Mouse (Mus musculus) R1 (cell line): Measurements from ENCODE around the gene 2310061I04Rik.
A peak's percentile ranks its signal among the peaks of the same experiment; 100 is the strongest.

Experiments
- DNase-seq: peaks from one replicate; pipeline ENCODE4 v3.0.0-alpha.2; 2018; ENCODE audit warnings: low read depth, low spot score

The 2310061I04Rik gene

DNA sequence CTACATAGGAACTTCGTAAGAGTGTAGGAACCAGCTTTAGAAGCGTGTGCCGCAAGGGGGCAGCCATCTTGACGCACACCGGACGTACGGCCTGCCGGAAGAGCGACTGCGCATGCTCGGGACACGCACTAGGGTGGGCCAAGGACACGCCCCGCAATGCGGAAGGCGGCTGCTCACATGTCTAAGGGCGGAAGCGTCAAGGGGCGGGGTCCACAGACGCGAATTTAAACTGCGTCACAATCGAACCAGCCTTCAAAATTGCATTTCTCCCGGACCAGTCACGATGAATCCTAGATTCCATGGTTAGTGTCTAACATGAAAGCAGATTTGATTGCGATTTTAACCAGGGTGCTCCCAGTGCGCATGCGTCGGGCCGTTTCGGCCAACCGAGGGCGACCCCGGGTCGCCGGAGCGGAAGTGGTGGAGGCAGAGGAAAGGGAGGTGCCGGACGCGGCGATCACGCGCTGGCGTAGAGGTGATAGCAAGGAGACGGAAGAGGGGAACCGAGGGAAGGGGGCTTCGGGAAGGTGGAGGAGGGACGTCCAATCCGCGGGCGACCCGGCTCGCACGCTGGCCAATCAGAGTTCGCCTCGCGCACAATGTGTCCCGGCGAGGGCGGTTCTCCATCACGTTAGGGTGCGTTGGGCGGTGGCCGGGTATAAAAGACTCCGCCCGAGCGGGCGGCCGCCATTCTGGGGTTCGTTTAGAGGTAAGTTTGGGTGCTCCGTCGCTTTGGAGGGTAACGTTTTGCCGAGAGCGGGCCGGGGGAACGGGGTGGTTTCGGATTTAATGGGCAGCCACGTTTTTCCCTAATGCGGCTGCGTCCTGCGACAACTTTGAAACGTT is 19.3 kb upstream of the 2310061I04Rik start, which contains the start of the genes Mrps18b and Ppp1r10:
Gene Mrps18b (minus strand): TSS at position 93 of the 846 bp plus-strand sequence.
Gene Ppp1r10 (plus strand): TSS at position 138 of the 846 bp plus-strand sequence.
- peak; percentile 99 for DNase-seq

DNA sequence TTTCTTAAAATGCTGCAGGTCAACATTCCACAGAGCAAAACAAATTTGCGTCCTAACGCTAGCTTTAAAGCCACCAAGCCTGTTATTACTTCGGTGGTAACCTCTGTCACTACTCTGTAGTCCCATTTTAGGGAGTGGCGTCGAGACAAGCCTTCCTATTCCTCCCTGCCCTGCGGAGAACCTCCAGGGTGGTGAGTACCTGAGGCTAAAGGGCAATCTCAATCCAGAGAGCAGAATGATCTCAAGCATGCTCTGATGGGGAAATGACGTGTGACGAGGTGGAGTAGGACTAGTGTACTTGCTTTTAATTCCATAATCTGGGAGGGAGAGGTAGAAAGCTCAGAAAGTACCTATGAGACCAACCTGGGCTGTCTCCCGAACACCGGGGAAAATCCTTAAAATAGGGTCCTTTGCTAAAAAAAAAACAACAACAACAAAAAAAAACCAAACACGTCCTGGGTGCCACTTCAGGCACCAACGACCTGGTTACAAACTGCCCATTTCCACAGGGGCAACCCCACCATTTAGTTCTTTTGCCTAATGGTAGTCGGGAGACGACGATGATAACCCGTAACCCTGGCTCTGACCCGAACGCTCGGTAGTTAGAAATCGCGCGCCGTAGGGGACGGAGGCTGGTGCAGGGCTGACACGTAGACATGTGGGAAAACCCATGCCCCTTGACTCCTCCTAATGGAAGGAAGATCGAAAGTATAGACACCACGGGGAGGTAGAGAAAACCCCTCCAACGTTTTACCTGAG is 18.5 kb upstream of the 2310061I04Rik start:
- DNase-seq = peak; percentile 71

DNA sequence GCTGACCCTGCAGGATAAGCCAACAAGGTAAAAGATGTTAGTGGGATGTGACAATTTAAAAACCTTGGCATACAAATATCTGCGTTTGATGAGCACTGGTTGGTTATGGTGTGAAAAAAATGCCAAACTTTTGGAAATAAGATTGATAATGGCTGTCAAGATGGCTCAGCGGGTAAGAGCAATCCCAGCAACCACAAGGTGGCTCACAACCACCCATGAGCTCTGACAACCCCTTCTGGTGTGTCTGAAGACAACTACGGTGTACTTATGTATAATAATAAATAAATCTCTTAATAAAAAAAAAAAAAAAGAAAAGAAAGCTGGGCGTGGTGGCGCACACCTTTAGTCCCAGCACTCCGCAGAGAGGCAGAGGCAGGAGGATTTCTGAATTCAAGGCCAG is 17.7 kb upstream of the 2310061I04Rik start:
- no peak for DNase-seq

DNA sequence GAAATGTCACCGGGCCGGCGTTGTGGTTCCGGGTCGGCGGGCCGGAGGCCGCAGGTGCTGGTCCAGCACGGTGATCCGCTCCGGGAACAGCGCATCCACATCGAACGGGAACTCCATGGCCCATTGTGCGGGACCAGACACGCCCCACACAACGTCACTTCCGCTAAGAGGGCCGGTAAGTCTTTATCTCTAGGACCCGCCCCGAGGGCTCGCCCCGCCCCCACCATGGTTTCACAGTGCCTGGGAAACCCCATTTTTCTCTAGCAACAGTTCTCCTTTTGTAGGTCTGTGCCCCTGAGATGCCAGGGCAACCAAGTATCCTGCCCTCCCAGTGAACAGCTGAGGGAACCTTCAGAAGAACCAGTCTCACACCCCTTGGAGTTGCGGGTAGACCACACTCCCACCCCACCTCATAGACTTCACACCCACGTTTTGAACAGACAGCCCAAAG is 12.7 kb upstream of the 2310061I04Rik start, which contains the start of gene Atat1:
Gene Atat1 (minus strand): TSS at position 157 of the 451 bp plus-strand sequence.
- peak; percentile 96 for DNase-seq

DNA sequence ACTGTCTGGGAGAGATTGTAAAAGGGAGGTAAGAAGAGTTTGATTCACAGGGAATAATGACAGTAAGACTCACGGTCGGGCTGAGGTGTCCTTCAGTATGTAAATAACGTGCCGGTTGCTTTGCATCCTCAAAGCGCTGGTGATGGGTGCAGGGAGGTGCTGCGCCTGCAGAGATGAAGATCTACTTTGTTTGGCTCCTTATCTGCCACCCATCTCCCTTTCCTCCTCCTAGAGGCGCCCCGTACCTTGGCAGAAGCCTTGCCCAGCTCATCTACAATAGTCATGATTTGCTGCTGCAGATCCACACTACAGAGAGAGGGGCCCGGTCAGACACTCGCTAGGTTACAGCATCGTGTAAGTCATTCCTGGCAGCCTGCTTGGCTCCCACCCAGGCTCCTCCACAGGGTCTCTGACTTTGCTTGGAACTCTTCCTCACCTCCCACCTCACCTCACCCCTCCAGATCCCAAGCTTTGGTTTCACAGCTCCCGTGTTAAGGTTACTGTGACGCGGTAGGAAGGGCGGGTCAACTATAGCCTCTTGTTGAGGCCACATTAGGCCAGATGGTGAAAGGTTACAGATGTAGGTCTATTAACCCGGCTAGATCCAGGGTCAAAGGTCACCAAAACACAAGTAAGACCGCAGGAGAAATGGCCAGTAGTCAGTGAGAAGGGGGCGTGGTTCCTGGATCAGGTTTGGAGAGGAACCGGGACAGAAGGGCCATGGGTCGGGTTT is 12.1 kb upstream of the 2310061I04Rik start:
- DNase-seq = no peak

DNA sequence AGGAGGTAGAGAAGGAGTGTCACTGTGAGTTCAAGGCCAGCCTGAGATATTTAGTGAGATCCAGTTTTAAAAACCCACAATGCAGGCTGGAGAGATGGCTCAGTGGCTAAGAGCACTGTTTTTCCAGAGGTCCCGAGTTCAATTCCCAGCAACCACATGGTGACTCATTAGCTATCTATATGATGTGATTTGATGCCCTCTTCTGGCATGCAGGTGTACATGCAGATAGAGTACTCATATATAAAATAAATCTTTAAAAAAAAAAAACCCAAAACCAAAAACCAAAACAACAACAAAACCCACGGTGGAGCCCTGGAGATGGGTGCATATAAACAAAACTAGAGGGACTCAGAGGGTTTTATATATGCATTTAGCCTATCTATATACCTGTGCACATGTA is 10.4 kb upstream of the 2310061I04Rik start:
- DNase-seq = no peak

DNA sequence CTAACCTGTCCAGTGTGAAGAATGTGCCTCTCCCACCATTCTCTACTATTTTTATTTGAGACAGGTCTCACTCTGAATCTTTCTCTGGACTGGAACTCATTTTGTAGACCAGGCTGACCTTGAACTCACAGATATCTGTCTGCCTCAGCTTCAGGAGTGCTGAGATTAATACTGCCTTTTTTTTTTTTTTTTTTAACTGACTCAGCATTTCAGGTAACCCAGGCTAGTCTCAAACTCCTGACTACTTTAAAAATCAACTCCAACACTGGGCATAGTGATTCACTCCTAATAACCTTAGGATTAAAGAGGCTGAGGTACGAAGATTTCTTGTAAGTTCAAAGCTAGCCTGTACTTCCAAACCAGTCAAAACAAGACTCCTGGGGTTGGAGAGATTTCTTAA is 8.4 kb upstream of the 2310061I04Rik start:
- no peak for DNase-seq

DNA sequence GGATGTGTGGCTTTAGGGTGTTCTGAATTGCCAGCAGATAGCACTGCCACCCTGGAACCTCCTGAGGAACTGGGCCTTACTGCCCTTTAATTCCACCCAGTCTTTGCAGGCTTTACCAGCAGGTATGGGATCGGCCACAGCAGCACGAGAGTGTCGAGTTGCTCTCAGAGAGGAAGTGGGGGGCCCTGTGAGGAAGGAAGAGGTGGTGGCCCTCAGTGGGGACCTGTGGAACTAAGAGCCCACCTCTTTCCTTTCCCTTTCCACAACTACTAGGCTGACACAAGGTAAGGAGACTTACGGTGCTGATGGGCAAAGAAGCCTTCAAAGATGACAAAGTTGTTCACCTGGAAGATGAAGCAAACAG is 6.7 kb upstream of the 2310061I04Rik start:
- no peak for DNase-seq

DNA sequence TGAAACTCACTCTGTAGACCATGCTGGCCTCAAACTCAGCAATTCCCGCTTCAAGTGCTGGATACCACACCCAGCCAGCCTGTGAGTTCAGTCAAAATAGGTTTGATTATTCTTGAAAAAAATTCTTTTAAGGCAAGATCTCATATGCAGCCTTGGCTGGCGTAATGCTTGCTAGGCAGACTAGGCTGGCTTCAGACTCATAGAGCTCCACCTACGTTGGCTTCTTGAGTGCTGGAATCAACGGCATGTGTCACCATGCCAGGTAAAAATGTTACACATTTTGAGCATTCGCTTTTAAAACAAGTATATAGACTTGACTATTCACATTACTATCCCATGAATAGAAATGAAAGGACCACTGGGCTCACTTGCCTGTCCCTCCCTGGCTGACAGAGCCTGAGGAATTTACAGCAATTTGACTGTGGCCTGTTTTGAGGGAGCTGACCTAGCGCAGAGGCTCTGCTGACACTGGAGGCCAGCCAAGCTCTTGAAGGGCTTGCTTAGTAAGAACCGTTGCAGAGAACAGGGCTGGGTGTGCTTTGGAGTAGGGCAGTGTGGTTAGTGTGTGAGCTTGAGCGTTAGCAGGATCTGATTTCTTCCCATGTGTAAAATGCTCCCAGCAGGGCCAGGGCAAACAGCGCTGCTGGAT is 6.2 kb upstream of the 2310061I04Rik start:
- DNase-seq = no peak

DNA sequence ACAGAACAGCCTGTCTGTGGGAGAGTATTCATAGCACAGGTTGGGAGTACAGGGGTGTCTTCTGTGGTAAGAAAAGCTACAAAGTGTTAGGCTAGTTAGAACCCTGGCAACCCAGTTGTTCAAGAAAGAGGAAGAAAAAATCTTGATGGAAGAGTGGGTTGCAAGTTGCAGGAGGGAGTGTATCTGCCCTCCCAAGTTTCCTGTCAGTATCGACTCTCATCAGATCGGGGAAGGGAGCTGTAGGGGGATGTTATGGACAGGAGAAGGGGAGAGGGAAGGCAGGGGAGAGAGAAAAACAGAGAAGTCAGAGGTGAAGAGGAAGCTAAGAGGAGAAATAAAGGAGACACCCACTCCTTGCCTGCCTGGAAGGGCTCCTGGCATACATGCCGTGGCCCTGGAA is 3.4 kb upstream of the 2310061I04Rik start:
- no peak for DNase-seq

DNA sequence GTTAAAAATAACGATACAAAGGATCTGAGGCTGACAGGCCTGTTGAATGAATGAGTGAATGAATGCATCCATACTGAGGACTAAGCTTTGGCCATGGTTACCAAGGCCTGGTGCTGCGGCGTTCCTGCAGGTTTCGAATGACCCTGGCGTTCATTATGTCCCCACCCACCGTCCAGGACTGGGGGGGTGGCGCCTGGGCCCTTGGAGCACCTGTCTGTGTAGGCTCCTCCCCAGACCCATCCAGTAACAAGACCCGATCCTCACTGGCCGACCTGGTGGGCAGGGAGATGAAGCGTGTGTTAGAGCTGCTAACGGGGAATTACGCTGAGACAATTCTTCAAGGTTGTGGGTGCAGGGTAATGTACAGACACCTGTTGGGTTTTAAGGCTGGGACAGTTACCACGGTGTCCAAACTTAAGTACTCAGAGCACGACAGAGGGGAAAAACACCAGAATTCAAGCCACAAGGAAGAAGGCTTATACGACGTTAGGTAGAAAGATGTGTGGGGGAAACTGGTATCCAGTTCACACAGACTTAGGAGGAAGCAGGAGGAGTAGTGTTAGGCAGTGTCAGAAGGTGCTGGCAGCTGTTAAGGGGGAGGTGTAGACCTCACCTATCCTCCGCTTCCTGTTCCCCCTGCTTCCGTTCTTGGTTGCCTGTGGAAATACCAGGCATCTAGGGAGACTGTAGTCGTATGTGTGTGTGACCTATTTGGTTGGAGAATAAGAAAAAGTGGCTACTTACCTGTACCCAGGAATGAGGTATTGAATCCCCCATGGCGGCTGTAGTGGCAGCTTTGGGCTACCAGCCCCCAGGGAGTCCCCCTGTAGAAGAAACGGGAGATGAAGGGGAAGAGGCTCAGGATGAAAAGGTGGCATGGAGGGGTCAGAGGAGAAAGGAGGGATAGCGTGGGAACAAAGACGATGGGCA is 678 bp upstream of the 2310061I04Rik start:
- peak; percentile 83 for DNase-seq

DNA sequence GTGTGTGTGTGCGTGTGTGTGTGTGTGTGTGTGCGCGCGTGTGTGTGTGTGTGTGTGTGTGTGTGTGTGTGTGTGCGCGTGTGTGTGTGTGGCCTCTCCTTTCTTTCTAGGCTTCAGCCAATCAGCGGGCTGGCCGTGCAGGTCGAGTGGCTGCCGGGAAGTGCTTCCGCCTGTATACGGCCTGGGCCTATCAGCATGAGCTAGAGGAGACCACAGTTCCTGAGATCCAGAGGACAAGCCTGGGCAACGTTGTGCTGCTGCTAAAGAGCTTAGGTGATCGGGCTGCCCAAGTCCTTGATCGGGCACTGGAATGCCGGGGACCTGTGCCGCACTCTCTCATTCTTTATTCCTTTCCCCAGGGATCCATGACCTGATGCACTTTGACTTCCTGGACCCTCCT is 9.5 kb downstream of the 2310061I04Rik start:
- DNase-seq = peak; percentile 90

DNA sequence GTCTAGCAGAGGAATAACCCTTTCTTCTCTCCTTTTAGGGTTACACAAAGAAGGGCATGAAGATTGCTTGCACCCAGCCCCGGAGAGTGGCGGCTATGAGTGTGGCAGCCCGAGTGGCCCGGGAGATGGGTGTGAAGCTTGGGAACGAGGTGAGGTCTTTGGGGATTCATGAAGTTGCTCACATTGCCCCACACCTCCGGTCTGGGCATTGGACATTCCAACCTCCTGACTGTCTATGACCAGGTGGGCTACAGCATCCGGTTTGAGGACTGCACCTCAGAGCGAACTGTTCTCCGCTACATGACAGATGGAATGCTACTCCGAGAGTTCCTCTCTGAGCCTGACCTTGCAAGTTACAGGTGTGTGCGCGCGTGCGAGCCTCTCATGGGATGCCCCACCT is 13.5 kb downstream of the 2310061I04Rik start:
- DNase-seq = no peak

DNA sequence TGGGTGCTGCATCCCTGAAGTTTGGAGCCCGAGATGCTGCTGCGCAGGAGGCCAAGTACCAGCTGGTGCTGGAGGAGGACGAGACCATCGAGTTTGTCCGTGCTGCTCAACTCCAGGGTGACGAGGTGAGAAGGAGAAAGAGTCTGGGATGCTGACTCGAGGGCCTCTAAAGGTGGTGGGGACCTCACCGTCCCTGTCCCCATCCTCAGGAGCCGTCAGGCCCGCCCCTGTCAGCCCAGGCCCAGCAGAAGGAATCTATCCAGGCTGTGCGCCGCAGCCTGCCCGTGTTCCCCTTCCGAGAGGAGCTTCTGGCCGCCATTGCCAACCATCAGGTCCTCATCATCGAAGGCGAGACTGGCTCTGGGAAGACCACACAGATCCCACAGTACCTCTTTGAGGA is 14.3 kb downstream of the 2310061I04Rik start:
- no peak for DNase-seq

DNA sequence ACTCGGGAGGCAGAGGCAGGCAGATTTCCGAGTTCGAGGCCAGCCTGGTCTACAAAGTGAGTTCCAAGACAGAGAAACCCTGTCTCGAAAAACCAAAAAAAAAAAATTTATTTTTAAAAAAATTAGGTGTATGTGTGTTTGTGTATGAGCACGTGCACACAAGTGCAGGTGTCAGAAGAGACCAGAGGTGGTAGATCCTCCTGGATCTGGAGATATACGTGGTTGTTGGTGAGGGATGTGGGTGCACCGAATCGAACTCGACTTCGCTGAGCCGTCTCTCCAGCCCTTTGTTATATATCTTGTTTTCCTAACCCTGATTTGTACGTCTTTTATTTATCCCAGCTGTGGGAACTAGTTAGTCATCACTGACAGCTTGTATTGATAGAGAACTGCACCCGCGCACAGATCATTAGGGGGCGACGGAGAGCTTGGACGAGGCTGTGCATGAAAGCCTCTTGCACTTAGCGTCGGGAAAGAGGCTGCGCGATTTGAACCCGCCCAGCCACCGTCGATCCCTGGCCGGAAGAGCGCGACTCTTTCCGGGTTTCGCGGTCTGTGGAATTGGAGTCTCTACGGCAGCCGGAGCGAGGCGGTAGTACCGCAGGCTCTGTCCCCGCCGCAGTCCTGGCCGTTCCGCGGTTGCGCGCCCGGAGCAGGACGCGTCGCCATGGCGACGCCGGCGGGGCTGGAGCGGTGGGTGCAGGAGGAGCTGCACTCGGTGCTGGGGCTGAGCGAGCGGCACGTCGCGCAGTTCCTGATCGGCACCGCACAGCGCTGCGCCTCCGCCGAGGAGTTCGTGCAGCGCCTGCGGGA is 17.8 kb downstream of the 2310061I04Rik start, which contains the start of gene Dhx16:
Gene Dhx16 (plus strand): TSS at position 575 of the 813 bp plus-strand sequence.
- DNase-seq = peak; percentile 98

DNA sequence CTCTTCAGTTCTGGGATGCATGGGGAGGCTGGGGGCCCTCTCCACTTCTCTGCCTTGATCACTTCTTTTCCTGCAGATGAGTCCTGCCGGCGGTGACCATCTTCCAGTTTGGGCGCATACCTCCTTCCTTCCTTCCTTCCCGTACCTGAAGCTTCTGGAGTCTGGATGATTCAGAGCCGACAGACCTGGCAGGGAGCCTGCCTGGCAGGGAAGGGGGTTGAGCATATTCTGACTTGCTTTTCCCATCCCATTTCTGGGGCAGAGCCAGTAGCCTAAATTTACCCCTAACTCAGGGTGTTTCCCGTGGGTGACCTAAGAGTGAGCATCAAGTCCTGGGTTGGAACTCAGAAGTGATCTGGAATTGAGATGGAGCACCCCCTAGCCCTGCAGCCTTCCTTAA is 22.5 kb downstream of the 2310061I04Rik start:
- DNase-seq = no peak

DNA sequence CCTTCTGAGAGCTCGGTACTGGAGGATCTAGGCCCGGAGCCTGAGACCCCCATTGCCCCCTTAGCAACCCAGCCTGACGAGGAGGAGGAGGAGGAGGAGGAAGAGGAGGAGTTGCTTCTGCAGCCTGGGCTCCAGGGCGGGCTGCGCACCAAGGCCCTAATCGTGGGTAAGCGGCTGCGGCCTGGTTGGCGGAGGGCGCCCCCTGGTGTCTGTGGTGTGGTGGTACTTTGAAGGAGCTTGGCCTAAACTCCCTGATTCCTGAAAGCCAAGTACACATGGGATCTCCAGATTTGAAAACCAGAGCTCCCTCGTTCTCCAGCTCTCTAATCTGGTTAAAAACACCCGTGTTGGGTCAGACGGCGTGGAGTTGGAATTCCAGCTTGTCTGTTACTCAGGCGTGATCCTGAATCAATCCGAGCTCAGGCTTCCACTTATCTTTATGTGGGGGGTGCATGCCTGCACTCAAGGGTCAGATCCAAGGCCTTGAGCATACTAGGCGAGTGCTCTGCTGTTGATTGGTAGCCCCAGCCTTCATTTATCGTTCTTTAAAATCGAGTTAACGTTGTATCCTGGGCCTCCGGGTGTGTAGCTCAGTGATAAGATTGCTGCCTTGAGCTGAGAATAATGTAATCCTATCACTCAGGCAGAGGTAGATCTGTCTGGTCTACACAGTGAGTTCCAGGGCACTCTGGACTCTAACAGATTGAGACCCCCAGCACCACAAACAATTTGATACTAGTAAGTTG is 23.3 kb downstream of the 2310061I04Rik start:
- DNase-seq = peak; percentile 81

DNA sequence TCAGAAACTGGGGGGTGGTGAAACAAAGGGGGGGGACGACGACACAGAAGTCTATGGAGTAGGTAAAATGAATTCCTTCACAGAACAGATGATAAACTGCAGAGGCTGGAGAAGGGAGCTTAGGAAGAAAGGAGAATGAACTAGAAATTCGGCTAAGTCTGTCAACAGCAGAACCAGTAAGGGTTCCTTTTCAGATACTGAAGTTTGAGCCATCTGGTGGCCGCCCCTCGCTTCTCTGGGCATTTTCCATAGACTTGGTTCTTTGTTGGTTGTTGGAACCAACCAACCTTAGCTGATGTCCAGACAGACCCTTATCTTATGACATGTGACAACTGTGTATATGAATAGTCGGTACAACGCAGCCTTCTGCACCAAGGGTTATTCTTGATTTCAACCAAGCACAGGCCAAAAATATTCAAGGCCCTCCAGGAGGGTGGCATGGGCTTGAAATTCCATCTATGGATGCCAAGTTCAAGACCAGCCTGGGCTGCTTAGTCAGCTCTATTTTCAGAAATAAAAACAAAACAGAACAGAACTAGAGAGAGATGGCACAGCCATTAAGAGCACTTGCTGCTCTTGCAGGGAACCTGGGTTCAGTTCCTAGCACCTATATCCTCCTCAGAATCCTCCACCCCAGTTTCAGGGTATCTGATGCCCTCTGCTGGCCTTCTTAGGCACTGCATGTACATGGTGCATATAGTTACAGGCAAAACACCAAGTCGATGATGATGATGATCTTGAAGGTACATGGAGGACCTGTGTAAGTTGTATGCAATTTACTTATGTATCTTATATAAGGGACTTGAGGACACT is 26.1 kb downstream of the 2310061I04Rik start:
- peak; percentile 86 for DNase-seq
